Mouse (Mus musculus) heart, postnatal 4 days (tissue): ENCODE measurements around the gene Zfp867. TPM values are rescaled to one million over a fixed set of nuclear protein-coding genes. Genes with fewer than 3 reads are reported as not detected.

Experiments used
- DNase-seq: peaks from one replicate; pipeline ENCODE4 v3.0.0; 2021
- total RNA-seq, 2 experiments: library from RNA; stranded (reverse); gene quantifications; 2 replicates each; pipeline ENCODE4 v1.2.3; 2021

Gene Zfp867
- total RNA-seq, 2 experiments from 2014 or later: 6.1 to 6.2 TPM

DNA sequence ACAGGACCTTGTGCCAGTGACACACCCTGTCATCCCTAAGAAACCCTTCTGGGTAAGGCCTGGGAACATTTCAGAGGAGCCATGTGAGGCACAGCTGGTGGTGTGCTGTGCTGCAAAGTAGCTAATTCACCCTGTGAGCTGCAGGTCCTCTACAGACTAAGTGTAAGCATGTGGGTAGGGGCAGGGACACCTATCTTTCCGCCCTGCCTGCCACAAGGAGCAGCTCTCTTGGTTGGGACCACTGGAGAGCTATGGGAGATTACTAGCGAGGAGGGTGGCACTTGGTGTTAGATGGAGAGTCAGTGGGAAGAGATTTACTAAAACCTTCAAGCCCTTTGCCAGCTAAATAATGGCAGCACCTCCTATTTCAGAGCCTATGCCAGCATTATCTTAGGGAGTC lies 15.4 kb downstream of the Zfp867 start:
- no peak for DNase-seq

DNA sequence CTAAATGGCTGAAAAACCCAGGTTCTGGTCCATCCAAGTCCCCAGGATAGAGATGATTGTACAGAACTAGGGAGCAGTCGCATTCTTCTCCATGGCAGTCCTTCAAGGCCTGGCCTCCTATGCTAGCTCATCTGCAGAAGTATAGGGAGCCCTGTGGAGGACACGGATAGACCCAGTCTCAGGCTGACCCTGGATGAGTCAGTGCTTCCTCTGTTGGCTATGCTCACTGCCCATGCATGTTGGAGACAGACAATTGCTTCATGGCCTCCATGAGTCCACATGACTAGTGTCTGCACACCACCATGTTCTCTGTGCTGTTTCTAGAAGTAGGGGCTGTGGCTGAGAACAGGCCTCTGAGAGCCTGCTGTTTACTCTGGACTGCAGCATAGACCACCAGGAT lies 15.9 kb downstream of the Zfp867 start:
- no peak for DNase-seq

GRCm38 (mm10) chr11:59451086-59451485 lies 21.2 kb downstream of the Zfp867 start, which contains the start of gene Snap47:
Gene Snap47, minus strand, starts transcription at chr11:59451186.
- no peak for DNase-seq

DNA sequence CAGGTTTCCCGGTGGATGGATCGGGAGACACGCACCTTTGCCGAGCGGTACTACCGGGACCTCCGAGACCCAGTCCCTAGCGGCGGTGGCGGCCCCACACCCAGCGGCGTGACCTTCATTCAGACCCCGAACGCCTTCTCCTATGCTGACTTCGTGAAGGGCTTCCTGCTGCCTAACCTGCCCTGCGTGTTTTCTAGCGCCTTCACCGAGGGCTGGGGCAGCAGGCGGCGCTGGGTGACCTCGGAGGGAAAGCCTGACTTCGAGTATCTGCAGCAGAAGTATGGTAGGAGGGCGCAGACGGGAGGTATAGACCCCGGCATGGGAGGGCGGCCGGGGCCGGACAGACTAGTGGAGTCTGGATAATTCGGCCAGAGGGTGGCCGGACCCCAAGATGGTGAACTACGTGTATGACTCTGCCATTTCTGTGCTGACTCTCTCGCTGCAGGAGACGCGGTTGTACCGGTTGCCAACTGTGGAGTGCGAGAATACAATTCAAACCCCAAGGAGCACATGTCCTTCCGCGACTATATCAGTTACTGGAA lies 22.0 kb downstream of the Zfp867 start:
- DNase-seq: no peak

- DNase-seq: peak; percentile 94
Observed at GRCm38 (mm10) chr11:59449741-59450229, 22.5 kb downstream of the Zfp867 start, which contains the start of gene Jmjd4. Gene Jmjd4, plus strand, starts transcription at chr11:59450045.

- no peak for DNase-seq
Observed at GRCm38 (mm10) chr11:59443102-59443501, 29.2 kb downstream of the Zfp867 start.

DNA sequence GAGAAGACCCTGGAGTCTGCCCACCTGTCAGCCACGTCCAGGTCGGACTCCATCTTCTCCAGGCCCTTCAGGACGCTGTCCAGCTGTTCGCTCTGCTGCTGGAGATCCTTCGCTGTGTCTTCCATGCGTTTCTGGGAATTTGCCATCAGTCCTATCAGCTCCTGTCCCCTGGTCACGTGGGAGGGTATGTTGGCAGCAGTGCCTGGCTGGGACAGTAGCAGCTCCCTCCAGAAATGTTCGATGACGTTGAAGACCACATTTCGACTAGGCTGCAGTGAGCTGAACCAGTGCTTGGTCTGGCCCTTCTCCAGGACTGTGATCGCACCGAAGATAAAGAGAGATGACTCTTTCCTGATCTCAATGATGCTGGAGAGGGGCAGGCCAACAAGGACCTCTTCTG lies 34.3 kb downstream of the Zfp867 start:
- no peak for DNase-seq

DNA sequence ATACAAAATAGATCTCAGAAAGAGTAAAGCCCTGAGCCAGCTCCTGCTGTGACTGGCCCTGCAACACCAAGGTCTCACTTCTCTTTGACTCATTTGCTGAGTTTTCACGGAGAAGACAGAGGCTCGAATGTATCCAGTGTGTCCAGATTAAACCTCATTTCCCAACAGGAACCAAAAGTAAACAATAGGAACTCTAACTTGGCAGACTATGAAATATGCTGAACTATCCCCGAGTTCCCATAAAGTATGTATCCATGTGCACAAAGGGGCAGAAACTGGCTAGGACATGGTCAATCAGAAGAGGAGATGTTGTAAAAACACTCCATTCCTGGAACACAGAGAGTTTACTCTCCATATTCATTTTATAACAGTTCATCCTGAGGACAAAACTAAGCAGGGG lies 40.0 kb downstream of the Zfp867 start:
- no peak for DNase-seq

DNA sequence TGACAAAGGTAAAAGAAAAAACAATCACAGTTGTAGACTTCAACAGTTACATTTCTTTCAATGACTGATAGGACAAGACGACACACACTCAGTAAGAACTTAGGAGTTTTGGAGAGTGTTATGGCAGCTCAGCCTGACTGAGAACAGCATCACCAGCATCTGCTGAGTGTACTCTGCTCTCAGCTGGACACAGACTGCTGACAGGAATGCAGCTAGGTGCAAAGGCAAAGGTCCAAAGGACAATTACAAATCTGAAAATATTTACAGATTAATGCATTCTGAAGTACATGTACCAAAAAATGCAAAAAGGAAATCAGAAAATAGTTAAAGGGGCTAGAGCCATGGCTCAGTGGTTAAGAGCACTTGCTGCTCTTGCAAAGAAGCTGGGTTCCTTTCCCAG lies 42.3 kb downstream of the Zfp867 start:
- no peak for DNase-seq

DNA sequence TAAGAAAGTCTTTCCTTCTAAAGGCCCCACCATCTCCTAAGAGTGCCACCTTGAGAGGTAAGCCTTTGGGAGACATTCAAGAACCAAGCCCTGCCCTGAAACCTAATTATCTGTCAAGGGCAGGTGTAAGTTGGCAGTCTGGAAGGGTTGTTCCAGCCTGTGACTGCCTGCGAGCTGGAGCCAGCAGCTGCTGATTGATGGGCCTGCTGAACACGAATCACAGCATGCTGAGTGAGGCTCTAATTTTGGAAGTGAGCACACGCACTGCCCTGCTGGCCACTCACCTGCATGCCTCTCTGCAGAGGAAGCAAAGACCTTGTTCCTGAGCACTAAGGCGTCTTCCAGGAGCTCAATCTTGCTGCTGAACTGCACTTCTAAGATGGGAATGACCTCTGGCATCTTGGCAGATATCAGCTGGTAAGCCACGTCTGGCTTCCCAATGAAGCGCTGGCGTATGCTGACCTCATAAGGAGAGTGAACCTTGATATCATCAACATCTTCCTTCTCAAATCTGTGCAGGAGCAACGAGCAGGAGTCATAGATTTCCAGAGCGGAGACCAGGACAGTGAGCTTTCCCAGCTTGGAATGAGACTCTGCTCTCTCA lies 44.1 kb downstream of the Zfp867 start:
- peak; percentile 31 for DNase-seq

DNA sequence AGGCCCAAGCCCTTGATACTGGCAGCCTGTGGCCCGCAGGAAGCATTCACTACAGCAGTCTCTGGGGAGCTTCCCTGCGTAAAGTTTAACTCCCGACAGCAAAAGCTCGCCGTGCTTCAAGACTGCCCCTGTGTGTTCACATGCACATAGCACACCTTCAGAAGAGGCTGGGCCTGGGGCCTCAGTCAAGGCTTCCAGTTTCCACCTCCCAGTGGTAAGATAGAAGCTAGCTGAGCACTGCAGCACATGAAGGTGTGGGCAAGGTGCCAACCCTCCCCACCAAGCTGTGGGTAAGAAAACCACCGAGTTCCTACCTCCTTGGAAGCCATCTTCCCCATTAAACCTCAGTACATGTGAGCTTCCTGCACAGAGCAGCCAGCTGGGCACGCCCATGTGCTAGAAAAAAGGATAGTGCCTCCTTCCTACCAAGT lies 46.6 kb downstream of the Zfp867 start:
- peak; percentile 55 for DNase-seq

DNA sequence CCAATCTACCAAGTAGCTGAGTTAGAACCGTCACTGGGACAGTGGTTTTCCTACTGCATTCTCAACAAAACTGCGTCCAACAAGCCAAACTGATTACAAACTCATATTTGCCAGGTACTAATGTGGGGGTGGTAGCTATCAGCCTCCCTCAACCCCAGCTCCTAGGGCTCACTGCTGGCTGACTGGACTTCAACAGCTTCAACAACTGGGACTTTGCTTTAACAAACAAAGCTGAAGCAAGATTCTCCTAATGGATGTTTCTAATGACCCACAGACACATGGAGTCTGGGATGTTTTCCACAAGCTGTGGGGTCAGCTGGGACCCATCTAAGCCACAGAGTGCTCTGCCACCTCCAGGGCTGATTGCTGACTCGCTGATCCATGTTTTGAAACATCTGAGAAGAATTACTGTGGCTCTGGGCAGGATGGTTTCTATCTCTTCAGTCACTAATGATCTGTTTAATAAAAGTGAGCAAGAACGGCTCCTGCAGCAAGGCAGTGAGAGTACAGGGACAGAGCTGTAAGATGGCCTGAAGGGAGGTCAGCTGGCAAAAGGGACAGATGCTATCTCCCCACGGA lies 49.2 kb downstream of the Zfp867 start:
- DNase-seq: no peak

- DNase-seq: peak; percentile 32
Observed at GRCm38 (mm10) chr11:59421967-59422366, 50.3 kb downstream of the Zfp867 start.

DNA sequence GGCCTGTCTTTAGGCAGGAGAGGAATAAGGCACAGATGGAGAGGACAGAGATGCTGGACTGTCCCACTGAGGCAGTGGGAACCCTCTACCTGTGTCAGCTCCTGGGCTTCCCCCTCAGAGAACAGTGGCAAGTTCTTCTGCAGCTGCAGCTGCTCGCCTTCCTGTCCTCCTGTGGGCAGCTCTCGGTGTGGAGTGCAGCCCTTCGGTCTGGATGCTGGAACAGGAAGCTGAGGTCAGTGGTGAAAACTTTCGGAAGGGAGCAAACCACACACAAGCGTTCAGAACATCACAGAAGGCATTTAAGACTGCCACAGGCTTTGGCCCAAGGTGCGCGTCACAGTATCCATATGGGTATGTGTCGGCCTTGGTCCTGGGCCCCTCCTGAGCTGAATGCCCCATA lies 50.8 kb downstream of the Zfp867 start:
- DNase-seq: no peak

- no peak for DNase-seq
Observed at GRCm38 (mm10) chr11:59418708-59419107, 53.6 kb downstream of the Zfp867 start.

- no peak for DNase-seq
Observed at GRCm38 (mm10) chr11:59412999-59413863, 59.0 kb downstream of the Zfp867 start.

- DNase-seq: no peak
Observed at GRCm38 (mm10) chr11:59412058-59412457, 60.2 kb downstream of the Zfp867 start.

Other genes with a start within 250 kb of the Zfp867 start
- 100 to 1,000 TPM; 389 to 395 TPM for gene Arf1, start 244.2 kb downstream of the Zfp867 start, total RNA-seq
- not detected for gene Wnt3a, start 181.7 kb downstream of the Zfp867 start, total RNA-seq
- gene Wnt9a, start 165.5 kb downstream of the Zfp867 start, total RNA-seq: 1 to 10 TPM; 5.6 to 5.7 TPM
- not detected for gene Prss38, start 96.8 kb downstream of the Zfp867 start, total RNA-seq
- gene Jmjd4, start 22.4 kb downstream of the Zfp867 start, total RNA-seq: 10 to 100 TPM; 14.8 to 16.3 TPM
- 10 to 100 TPM; 40.8 to 45.5 TPM for gene Snap47, start 21.3 kb downstream of the Zfp867 start, total RNA-seq
- 10 to 100 TPM; 25.1 to 25.4 TPM for gene Zkscan17, start 54.3 kb upstream of the Zfp867 start, total RNA-seq
- under 1 TPM; 0.18 to 0.31 TPM for gene Nlrp3, start 69.1 kb upstream of the Zfp867 start, total RNA-seq
- not detected for gene Olfr222, start 103.8 kb upstream of the Zfp867 start, total RNA-seq
- not detected for gene Olfr223, start 120.8 kb upstream of the Zfp867 start, total RNA-seq
- 100 to 1,000 TPM; 220 to 241 TPM for gene Mprip, start 188.8 kb upstream of the Zfp867 start, total RNA-seq